Mouse (Mus musculus): ENCODE measurements around the gene Wasf2. TPM values are rescaled to one million over a fixed set of nuclear protein-coding genes. Genes with fewer than 3 reads are reported as not detected.

The Wasf2 gene
- total RNA-seq (2023): 290 TPM

GRCm38 (mm10) chr4:133129931-133130889 lies at the start of gene Wasf2:
TSS of gene Wasf2 (plus strand) at chr4:133130505.

GRCm38 (mm10) chr4:133211751-133212561 lies 81.7 kb downstream of the Wasf2 start, which contains the start of the genes Cd164l2 and Gpr3:
TSS of gene Cd164l2 (plus strand) at chr4:133212131.
TSS of gene Gpr3 (minus strand) at chr4:133212536.

GRCm38 (mm10) chr4:133240490-133240921 lies 110.2 kb downstream of the Wasf2 start, which contains the start of gene Map3k6:
TSS of gene Map3k6 (plus strand) at chr4:133240818.

Other genes starting within 250 kb of the Wasf2 start
- 15.0 TPM for gene Stx12, start 246.0 kb upstream of the Wasf2 start, total RNA-seq (2023)
- gene Fam76a, start 207.9 kb upstream of the Wasf2 start, total RNA-seq (2023): 36.9 TPM
- 4.3 TPM for gene Fgr, start 156.4 kb upstream of the Wasf2 start, total RNA-seq (2023)
- 63.1 TPM for gene Ahdc1, start 119.2 kb upstream of the Wasf2 start, total RNA-seq (2023)
- 2.5 TPM for gene Cd164l2, start 81.6 kb downstream of the Wasf2 start, total RNA-seq (2023)
- not detected for gene Gpr3, start 82.0 kb downstream of the Wasf2 start, total RNA-seq (2023)
- 0.38 TPM for gene Map3k6, start 110.3 kb downstream of the Wasf2 start, total RNA-seq (2023)
- 39.6 TPM for gene Sytl1, start 132.6 kb downstream of the Wasf2 start, total RNA-seq (2023)
- gene Tmem222, start 147.3 kb downstream of the Wasf2 start, total RNA-seq (2023): 69.8 TPM
- 38.2 TPM for gene Wdtc1, start 223.0 kb downstream of the Wasf2 start, total RNA-seq (2023)
- gene Slc9a1, start 239.2 kb downstream of the Wasf2 start, total RNA-seq (2023): 54.1 TPM

Data from CD4-positive naive resting alpha-beta T cell, adult 57 days (primary cell).